Mouse (Mus musculus) spleen, adult 2 months (tissue): Measurements from ENCODE around the gene Erg.

ENCODE experiments used
- CTCF ChIP-seq: fragments of 200-500 bp; IDR thresholded peaks from 2 replicates; pipeline ENCODE4 v1.5.1; 2011; ENCODE audit warnings: mild to moderate bottlenecking, inconsistent platforms; ENCODE audit not compliant: insufficient read depth, insufficient read length, insufficient replicate concordance; ENCODE audit errors: extremely low read depth
- POLR2A ChIP-seq: fragments of 200-500 bp; IDR thresholded peaks from 2 replicates; pipeline ENCODE4 v1.6.1; 2011; ENCODE audit warnings: low read depth, low read length, inconsistent platforms

DNA sequence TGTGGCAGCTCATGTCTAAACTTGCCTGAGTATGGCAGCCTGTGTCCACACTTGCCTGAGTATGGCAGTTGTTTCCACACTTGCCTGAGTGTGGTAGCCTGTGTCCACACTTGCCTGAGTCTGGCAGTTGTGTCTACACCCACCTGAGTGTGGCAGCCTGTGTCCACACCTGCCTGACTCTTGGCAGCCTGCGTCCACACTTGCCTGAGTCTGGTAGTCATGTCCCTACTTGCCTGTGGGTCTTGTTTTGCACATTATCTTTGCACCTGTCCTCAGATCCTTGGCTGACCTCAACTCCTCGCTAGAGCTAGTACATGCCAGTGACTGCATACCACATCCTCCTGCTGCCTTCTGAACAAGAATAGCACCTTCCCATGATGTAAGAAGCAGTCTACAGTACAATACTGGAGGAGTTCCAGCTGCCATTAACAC, 153.8 kb downstream of the Erg start:
- TF ChIP-seq POLR2A (no peak), CTCF (no peak)
